Mouse (Mus musculus) limb, embryonic 13.5 days (tissue): ENCODE measurements around the gene Fam117a. TPM values are rescaled to one million over a fixed set of nuclear protein-coding genes. Genes with fewer than 3 reads are reported as not detected.

Experiments
- ATAC-seq: fragments of 200-750 bp; cut with Nextera tagmentation; 2 replicates; pipeline ENCODE4 v1.8.0; 2017; ENCODE audit warnings: low read depth, moderate number of reproducible peaks, moderate TSS enrichment; ENCODE audit not compliant: low FRiP score
- H3K27ac ChIP-seq: fragments of 300-500 bp; sonication (generic); 2 replicates; pipeline ENCODE4 v1.5.1; 2015; ENCODE audit warnings: inconsistent platforms, mild to moderate bottlenecking, moderate library complexity
- H3K27me3 ChIP-seq: fragments of 300-500 bp; sonication (generic); 2 replicates; pipeline ENCODE4 v1.6.1; 2015; ENCODE audit warnings: mild to moderate bottlenecking, inconsistent platforms
- H3K36me3 ChIP-seq: fragments of 300-500 bp; sonication (generic); 2 replicates; pipeline ENCODE4 v1.6.1; 2015; ENCODE audit warnings: inconsistent platforms, mild to moderate bottlenecking, moderate library complexity
- H3K4me1 ChIP-seq: fragments of 300-500 bp; sonication (generic); 2 replicates; pipeline ENCODE4 v1.6.1; 2015; ENCODE audit warnings: inconsistent platforms
- H3K4me2 ChIP-seq: fragments of 300-500 bp; sonication (generic); replicated peaks from 2 replicates; pipeline ENCODE4 v1.6.1; 2015; ENCODE audit warnings: inconsistent platforms, mild to moderate bottlenecking, moderate library complexity
- H3K4me3 ChIP-seq: fragments of 300-500 bp; sonication (generic); 2 replicates; pipeline ENCODE4 v1.5.1; 2015; ENCODE audit warnings: moderate library complexity, mild to moderate bottlenecking, inconsistent platforms
- H3K9ac ChIP-seq: fragments of 300-500 bp; sonication (generic); 2 replicates; pipeline ENCODE4 v1.6.1; 2015; ENCODE audit warnings: mild to moderate bottlenecking, inconsistent platforms
- H3K9me3 ChIP-seq: fragments of 300-500 bp; sonication (generic); 2 replicates; pipeline ENCODE4 v1.6.1; 2016; ENCODE audit warnings: inconsistent platforms
- WGBS: fragments of 180-500 bp; shearing (Covaris S2); methylation state at CpG from one replicate; pipeline ENCODE4 v1.1.7; 2015; 5-methylcytosine and 5-hydroxymethylcytosine counted together
- polyA plus RNA-seq: library from polyadenylated mRNA; unstranded; fragments of >200 nt; fragmentation: Nextera tagmentation; extraction: Ambion mirVana; gene quantifications from 2 replicates; pipeline ENCODE4 v1.2.1, GENCODE M21; 2015

The Fam117a gene
- polyA plus RNA-seq, 1 experiment from 2014 or later, result 15.8 TPM

DNA sequence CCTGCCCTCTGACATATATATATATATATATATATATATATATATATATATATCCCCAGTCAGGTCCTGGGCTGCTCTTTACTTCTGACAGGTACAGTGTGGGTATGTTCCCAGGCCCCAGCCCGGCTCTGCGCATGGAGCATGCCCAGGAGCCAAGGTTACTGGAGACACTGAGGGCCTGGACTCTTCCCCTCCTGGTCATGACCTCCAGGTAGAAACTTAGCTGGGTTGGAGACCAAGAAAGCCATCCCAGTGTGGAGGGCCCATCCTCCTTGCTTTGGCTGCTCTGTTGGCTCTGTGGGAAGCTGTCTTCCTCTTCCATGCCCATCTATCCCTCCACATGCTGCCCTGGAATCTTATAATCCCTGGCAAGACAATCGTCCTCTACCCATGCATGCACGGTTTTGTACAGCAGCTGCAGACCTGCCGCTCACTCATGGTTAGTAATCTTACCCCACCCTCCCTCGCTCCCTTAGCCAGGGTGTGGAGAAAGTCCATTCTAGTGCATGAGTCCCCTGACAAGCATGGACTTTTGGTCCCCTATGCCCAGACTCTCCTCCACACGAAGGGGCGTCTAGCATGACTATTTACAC, 31.5 kb downstream of the Fam117a start:
- ATAC-seq, result no peak
- 90% methylated on average over 8 of the region's 8 CpGs for WGBS

DNA sequence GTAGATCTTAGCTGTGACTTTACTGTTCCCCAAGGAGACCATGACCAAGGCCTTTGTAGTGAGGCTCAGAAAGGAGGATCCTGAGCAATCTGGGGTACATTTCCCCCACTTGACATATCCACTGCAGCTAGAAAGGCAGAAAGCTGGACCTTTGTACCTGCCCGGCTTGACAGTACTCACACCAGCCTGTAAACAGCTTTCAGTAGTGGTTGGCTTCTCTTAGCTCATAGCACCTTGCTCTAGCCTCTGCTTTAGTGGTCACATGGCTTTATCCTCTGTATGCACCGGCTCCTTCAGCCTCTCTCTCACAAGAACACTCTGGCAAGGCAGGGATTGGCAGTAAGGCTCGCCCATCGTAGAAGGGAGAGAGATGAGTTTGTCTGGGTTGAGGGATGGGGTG, 32.1 kb downstream of the Fam117a start:
- H3K36me3 ChIP-seq, result peaks cover 62% of the 10 kb centered on the region
- no peak overlapping the region; the same call in 1 of the 2 replicates for H3K27ac ChIP-seq
- H3K9ac ChIP-seq, result peak overlapping the region; percentile 9; the same call in 1 of the 2 replicates
- WGBS, result 90% methylated on average over 4 of the region's 4 CpGs
- H3K4me2 ChIP-seq, result no peak overlapping the region
- no peak for ATAC-seq
- H3K4me1 ChIP-seq, result peaks cover 22% of the 10 kb centered on the region
- no peaks in the 10 kb centered on the region for H3K9me3 ChIP-seq
- no peak overlapping the region for H3K4me3 ChIP-seq
- no peaks in the 10 kb centered on the region for H3K27me3 ChIP-seq

More for the DNA sequence above, 31.5 kb downstream of the Fam117a start:
- no peak overlapping the region for H3K9ac ChIP-seq
- no peak overlapping the region for H3K4me3 ChIP-seq
- peaks cover 22% of the 10 kb centered on the region for H3K4me1 ChIP-seq
- H3K27me3 ChIP-seq, result no peaks in the 10 kb centered on the region
- no peak overlapping the region for H3K4me2 ChIP-seq
- H3K27ac ChIP-seq, result no peak overlapping the region
- no peaks in the 10 kb centered on the region for H3K9me3 ChIP-seq
- H3K36me3 ChIP-seq, result peaks cover 57% of the 10 kb centered on the region

DNA sequence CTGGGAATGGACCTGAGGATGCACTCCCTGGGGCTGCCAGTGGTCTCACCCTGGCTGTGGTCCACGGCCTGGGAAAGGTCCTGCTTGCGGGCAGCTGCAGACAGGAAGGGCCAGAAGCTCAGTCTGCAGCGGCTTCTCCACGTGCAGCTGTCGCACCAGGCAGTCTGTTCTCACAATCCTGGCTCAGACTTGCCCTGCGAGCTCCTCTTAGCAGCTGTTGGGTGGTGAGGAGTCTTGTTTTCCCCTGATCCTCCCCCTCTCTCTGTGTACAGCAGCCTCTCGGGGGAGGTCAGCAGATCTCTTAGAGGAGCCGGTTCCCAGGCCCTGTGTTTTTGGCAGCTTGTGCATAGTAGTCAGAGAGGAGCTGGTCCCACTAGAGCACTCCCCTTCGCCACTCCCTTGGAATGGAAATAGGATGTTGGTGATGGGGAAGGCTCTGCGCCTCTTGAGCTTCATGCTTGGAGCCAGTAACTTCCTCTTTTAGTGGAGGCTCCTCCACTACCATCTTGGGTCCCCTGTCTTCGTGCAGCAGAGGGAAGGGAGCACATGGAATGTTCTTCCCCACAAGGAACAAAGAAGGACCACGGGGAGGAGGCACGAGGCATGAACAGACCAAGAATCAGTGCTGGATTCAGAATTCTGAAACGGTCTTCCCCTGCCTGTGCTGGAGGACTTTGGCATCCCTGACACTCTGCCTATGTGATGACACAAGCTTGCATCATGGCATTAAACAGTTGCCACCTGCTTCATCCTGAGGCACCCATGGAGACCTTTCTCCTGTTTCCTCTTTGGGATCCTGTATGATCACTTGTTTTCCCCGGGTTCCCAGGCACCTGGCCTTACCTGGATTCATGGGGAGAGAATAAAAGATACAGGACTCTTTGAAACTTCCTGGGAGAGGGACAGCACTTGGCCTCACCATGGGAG, 33.4 kb downstream of the Fam117a start:
- ATAC-seq, result peak; percentile 73
- Histone ChIP-seq H3K4me2 (no peak overlapping the region), H3K9ac (0 out of 2 replicates have a peak overlapping the region, but pooled peaks have one; percentile 9), H3K27ac (peak overlapping the region; percentile 15; the same call in 1 of the 2 replicates), H3K27me3 (no peaks in the 10 kb centered on the region), H3K4me3 (no peak overlapping the region), H3K36me3 (peaks cover 63% of the 10 kb centered on the region), H3K9me3 (no peaks in the 10 kb centered on the region), H3K4me1 (peaks cover 22% of the 10 kb centered on the region)
- WGBS, result 64% methylated on average over 15 of the region's 15 CpGs

DNA sequence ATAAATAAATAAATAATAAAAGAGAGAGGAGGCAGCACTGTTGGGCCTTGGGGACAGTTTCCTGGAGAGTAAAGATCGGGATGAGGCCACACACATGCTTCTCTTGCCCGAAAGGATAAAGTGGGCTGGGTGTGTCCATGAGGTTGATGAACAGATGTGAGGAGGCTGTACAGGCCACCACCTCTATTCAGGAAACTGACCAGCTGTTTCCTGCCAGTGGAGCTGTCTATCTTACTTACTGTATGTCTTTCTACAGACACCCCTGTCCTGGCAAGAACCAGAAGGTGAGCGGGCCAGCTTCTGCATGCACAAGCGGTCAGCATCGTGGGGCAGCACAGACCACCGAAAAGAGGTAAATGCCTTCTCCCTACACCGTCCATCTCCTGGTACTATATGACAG, 34.4 kb downstream of the Fam117a start:
- H3K4me3 ChIP-seq, result no peak overlapping the region
- no peaks in the 10 kb centered on the region for H3K9me3 ChIP-seq
- H3K4me2 ChIP-seq, result no peak overlapping the region
- H3K27ac ChIP-seq, result no peak overlapping the region
- no peak for ATAC-seq
- H3K27me3 ChIP-seq, result no peaks in the 10 kb centered on the region
- no peak overlapping the region for H3K9ac ChIP-seq
- H3K4me1 ChIP-seq, result peaks cover 12% of the 10 kb centered on the region
- WGBS, result 96% methylated on average over 7 of the region's 7 CpGs
- H3K36me3 ChIP-seq, result peaks cover 68% of the 10 kb centered on the region

DNA sequence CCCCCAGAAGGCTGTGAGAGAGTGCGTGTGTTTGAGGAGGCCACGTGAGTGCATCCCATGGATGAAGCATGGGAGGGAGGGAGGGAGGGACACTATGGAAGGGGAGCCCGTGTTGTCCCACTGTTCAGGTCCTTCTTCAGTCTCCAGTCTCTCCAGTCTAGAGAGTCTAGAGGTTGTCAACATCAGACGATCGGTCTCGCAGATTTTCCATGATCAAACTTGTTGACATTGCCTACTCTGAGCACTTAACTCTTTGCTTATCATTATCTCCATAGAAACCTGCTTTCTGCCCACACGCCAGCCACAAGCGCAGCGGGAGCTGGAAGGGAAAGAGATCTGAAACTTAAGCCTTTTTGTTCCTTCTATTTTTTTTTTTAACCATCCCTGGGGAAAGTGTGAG, 42.1 kb downstream of the Fam117a start:
- WGBS, result 84% methylated on average over 9 of the region's 9 CpGs
- no peak overlapping the region for H3K27ac ChIP-seq
- H3K36me3 ChIP-seq, result peaks cover 85% of the 10 kb centered on the region
- no peak overlapping the region for H3K4me3 ChIP-seq
- no peak overlapping the region for H3K4me2 ChIP-seq
- H3K9ac ChIP-seq, result 0 out of 2 replicates have a peak overlapping the region, but pooled peaks have one; percentile 31
- ATAC-seq, result no peak
- H3K27me3 ChIP-seq, result no peaks in the 10 kb centered on the region
- no peaks in the 10 kb centered on the region for H3K9me3 ChIP-seq
- H3K4me1 ChIP-seq, result no peaks in the 10 kb centered on the region

DNA sequence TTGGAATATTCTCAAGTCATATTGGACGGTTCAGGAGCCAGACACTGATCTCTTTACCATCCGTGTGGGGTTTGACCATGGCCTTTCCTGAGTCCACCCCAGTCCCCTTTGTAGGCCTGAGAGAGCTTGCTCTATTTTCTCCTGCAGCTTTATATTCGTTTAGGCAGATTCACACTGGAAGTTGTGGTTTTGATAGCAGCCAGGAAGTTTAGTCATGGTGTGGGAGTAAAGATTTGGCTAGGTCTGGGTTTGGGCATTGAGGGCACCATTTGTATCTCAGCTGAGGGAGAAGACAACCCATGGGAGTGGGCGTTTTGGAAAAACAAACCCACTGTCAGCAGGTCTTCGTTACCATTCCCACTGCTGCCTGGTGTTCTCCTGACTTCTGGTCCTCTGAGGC, 42.7 kb downstream of the Fam117a start:
- Histone ChIP-seq H3K4me3 (no peak overlapping the region), H3K27ac (no peak overlapping the region), H3K4me1 (no peaks in the 10 kb centered on the region), H3K9ac (no peak overlapping the region), H3K4me2 (no peak overlapping the region), H3K9me3 (no peaks in the 10 kb centered on the region), H3K27me3 (no peaks in the 10 kb centered on the region), H3K36me3 (peaks cover 79% of the 10 kb centered on the region)
- 76% methylated on average over 5 of the region's 5 CpGs for WGBS
- ATAC-seq, result no peak

DNA sequence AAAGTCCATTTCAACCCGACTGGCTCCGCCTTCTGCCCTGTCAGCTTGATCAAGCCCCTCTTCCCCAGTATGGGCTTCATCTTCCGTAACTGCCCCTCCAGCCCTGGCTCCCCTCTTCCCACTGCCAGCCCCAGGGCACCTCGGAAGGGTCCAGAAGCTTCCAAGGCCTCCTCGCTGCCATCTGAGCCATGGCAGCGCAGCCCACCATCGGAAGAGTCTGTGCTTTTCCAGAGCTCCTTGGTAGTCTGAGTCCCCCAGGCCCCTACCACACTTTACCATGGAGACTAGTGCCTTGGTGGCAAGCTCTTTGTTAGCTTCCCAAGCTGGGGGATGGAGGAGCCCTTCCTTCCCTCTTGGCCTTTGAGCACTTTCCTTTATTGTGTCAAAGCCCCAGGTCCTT, 43.9 kb downstream of the Fam117a start:
- WGBS, result 87% methylated on average over 7 of the region's 7 CpGs
- no peaks in the 10 kb centered on the region for H3K9me3 ChIP-seq
- no peak overlapping the region for H3K4me3 ChIP-seq
- peaks cover 3% of the 10 kb centered on the region for H3K4me1 ChIP-seq
- no peak overlapping the region for H3K9ac ChIP-seq
- ATAC-seq, result no peak
- H3K4me2 ChIP-seq, result no peak overlapping the region
- H3K27me3 ChIP-seq, result no peaks in the 10 kb centered on the region
- H3K36me3 ChIP-seq, result peaks cover 68% of the 10 kb centered on the region
- H3K27ac ChIP-seq, result no peak overlapping the region

DNA sequence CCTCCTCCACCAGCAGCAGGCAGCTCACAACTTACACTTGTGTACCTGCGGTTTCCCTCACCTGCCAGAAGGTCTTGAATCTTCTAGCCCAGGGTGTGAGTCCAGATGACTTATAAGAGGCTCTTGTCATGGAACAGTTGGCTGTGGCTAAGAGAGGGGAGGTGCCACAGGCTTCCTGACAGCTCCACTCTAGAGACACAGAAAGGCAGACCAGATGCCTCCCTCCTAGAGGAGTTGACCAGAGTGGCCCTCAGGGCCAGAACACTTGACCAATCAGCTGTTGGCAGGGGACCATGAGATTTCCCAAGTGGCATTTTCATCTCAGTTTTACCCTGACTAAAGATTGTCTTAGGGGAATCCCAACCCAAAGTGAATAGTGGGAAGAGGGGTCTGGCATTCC, 44.3 kb downstream of the Fam117a start:
- peaks cover 8% of the 10 kb centered on the region for H3K4me1 ChIP-seq
- peaks cover 63% of the 10 kb centered on the region for H3K36me3 ChIP-seq
- WGBS, result 91% methylated on average over 1 of the region's 1 CpGs
- no peak overlapping the region for H3K27ac ChIP-seq
- no peak overlapping the region for H3K4me3 ChIP-seq
- no peak overlapping the region for H3K4me2 ChIP-seq
- ATAC-seq, result no peak
- no peaks in the 10 kb centered on the region for H3K27me3 ChIP-seq
- H3K9me3 ChIP-seq, result no peaks in the 10 kb centered on the region
- no peak overlapping the region for H3K9ac ChIP-seq

DNA sequence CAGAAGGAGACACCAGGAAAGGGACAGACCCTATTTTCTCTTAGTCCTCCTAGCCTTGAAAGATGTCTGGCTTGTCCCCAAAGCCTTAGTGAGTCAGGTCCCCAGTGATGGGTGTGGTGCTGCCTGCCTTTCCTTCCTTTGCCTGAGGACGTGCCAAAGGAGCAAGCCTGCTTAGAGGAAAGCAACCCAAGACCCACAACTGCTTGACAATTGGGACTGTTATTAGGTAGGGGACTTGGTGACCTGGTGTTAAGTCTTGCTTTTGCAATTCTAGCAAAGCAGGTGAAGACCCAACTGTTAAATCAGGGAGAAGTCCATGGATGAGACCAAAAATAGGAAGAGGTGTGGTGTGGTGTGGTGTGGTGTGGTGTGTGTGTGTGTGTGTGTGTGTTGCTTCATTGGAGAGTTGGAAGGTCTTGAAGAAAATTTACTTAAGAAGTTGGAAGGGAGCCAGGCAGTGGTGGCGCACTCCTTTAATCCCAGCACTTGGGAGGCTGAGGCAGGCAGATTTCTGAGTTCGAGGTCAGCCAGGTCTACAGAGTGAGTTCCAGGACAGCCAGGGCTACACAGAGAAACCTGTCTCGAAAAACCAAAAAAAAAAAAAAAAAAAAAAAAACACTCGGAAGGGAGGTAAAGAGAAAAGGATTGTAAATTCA, 46.6 kb downstream of the Fam117a start:
- no peak for ATAC-seq
- Histone ChIP-seq H3K27me3 (no peaks in the 10 kb centered on the region), H3K4me1 (peaks cover 12% of the 10 kb centered on the region), H3K27ac (no peak overlapping the region), H3K9me3 (no peaks in the 10 kb centered on the region), H3K4me3 (no peak overlapping the region), H3K36me3 (peaks cover 63% of the 10 kb centered on the region), H3K4me2 (no peak overlapping the region), H3K9ac (no peak overlapping the region)
- WGBS, result 78% methylated on average over 5 of the region's 5 CpGs

DNA sequence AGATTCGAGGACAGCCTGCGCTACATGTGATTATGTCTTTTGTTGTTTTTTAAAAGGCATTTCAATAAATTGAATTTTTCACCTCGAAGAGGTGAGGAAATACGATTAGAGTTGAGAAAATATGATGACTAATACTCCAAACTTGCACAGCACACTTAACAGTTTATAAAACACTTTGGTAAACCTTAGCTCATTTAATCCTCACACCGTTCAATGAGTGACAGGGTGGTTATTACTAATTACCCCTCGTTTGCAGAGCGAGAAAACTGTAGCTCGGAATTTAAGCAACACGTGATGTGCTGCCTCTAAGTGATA, 47.1 kb downstream of the Fam117a start:
- H3K9me3 ChIP-seq, result no peaks in the 10 kb centered on the region
- peak overlapping the region; percentile 94 for H3K4me3 ChIP-seq
- peaks cover 63% of the 10 kb centered on the region for H3K36me3 ChIP-seq
- H3K27me3 ChIP-seq, result no peaks in the 10 kb centered on the region
- ATAC-seq, result no peak
- WGBS, result 36% methylated on average over 9 of the region's 9 CpGs
- H3K9ac ChIP-seq, result peak overlapping the region; percentile 40; the same call in 1 of the 2 replicates
- H3K4me1 ChIP-seq, result peaks cover 12% of the 10 kb centered on the region
- peak overlapping the region; percentile 74 for H3K4me2 ChIP-seq
- no peak overlapping the region for H3K27ac ChIP-seq

DNA sequence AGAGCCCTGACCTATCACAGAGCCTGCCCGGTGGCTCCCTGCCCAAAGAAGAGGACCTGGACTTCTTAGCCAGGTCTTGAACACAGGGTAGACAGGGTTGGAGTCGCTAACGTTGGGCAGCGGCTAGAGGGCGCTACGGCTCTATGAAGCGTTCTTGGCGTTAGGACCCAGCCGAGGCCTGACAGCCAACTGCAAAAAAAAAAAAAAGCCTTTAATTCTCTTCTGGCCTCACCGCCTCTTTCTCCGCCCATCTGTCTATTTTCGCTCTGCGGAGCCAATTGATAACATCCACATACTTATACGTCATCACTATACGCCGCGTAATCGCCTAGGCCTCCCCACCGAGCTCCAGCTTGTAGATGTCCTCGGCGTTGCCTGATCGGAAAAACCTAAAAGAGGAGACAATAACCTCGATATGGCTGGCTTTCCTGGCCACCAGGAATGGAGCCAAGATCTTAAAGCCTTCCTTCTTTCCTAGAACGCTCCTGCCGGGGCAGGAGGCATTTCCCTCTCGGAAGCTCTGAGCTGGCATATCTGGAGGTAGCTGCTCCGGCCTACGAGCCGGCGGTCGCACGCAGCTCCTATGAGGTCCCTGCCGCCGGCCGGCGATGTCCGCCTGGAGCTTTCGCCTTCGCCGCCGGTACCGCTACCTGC, 47.6 kb downstream of the Fam117a start, which contains the start of gene Slc35b1:
TSS of gene Slc35b1 (plus strand) at position 374 of the 654 bp plus-strand sequence.
- Histone ChIP-seq H3K4me1 (peaks cover 12% of the 10 kb centered on the region), H3K4me3 (peak within 1 kb of the TSS; percentile 94), H3K27ac (peak within 1 kb of the TSS; percentile 82), H3K27me3 (no peaks in the 10 kb centered on the region), H3K9ac (peak within 1 kb of the TSS; percentile 88), H3K36me3 (peaks cover 63% of the 10 kb centered on the region), H3K9me3 (no peaks in the 10 kb centered on the region), H3K4me2 (peak within 1 kb of the TSS; percentile 74)
- WGBS, result under 1% methylated on average over 42 of the region's 42 CpGs
- ATAC-seq, result peak; percentile 96

DNA sequence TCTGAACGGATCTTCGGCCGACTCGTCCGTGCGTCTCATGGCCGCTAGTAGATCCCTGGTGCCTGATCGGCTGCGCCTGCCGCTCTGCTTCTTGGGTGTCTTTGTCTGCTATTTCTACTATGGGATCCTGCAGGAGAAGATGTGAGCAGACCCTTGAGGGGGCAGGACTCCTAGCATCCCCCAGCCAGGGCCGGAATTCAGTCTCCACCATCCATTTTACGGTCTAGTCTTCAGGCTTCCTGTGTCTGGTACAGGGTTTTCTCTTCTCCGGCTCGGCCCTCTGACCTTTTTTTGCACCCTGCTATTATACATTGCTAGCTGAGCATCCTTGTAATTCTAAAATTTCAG, 48.1 kb downstream of the Fam117a start:
- Histone ChIP-seq H3K27me3 (no peaks in the 10 kb centered on the region), H3K27ac (peak overlapping the region; percentile 82), H3K4me2 (peak overlapping the region; percentile 74), H3K4me3 (peak overlapping the region; percentile 94), H3K9me3 (no peaks in the 10 kb centered on the region), H3K36me3 (peaks cover 63% of the 10 kb centered on the region), H3K4me1 (peaks cover 12% of the 10 kb centered on the region), H3K9ac (peak overlapping the region; percentile 88)
- peak; percentile 12; the same call in 1 of the 2 replicates for ATAC-seq
- under 1% methylated on average over 14 of the region's 14 CpGs for WGBS
